Mouse (Mus musculus) ZHBTc4 (cell line): ENCODE results near the gene Dsel.
A peak's percentile ranks its signal among the peaks of the same experiment; 100 is the strongest.

ENCODE experiments used
- DNase-seq: peaks from one replicate; pipeline ENCODE4 v3.0.0-alpha.2; 2011; ENCODE audit warnings: low read depth, low spot score

The Dsel gene

DNA sequence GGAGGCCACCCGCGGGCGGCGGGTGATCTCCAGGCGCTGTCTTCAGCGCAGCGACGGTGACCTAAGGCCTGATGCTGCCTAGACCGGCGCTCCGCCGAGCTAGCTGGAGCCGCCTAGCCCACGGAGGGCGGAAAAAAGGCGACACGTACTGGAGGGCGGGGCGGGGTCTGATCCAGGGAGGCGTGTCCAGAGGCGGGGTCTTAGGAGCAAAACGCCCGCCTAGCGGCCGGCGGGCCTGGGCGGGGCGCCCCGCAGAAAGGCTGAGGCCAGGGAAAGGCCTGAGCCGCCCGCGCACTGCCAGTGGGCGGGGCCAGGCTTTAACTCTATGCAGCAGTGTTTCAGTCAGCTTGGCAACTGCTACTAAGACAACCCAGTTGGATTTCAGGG, at the start of gene Dsel:
Gene Dsel (minus strand): TSS at position 140 of the 387 bp plus-strand sequence.
- DNase-seq = peak; percentile 96

DNA sequence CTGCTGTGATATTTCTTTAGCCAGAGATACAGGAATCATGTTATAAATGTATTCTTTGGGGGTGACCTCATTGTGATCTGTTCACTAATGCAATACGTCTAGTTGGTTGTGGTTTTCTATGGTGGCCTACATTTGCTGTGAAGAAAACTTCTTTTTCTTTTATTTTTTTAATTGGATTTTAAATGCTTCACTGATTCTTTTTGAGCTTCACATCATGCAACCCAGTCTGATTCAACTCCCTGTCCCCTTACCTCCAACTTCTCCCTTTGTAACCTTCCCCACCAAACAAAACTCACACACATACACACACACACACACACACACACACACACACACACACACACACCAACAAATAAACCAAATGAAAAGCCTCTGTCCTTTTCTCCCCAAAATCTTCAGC, 46.7 kb upstream of the Dsel start:
- no peak for DNase-seq

DNA sequence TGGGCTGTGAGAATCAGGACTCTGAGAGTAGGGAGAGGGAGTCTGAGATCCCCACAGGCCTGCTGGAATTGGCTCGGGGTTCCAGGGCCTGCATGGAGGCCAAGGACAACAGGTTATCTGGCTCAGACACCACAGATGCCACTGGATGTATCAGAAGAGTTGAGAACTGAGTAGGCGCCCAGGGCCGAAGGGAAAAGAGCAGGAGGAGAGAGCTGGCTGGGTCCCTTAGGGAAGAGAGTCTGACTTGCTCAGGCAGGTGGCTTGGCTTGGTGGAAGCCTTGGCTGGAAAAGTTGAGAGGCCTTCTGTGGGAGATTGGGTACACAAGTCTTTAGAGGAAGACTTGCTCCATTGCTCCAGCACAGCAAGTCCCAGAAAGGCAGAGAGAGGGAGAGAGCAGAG, 18.6 kb upstream of the Dsel start:
- no peak for DNase-seq

DNA sequence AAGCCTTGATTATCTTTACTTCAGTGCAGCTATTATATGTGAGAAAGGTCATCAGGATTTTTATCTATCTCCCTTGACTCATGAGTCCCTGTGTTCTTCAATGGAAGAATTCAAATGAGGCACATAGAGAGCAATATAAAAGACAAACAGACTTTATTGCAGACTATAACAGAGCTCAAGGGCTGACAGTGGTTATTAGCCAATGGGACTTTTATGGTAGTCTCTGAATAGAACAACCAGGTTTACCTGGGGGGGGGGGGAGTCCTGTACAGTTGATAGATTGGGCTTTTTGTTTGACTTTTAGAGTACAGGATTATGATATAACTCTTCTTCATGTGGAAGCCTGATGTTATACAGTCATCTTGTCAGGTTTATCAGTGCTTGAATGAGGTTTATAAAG, 11.1 kb upstream of the Dsel start:
- DNase-seq = no peak

DNA sequence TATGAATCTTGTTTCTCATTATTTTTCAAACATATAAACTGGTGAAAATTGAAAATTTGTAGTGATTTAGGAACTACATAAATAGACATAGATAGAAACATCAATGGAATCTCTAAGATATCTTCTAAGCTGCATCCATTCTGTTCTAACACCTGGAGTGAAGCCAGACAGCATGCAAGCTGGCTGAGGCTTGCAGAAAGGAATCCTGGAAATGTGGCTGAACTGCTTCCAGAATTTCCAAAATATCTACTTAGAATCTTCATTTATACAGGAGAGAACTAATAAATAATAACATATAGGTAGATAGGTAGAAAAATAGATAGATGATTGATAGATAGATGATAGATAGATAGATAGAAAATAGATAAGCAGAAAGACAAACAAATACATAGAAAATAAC, 8.5 kb upstream of the Dsel start:
- no peak for DNase-seq

DNA sequence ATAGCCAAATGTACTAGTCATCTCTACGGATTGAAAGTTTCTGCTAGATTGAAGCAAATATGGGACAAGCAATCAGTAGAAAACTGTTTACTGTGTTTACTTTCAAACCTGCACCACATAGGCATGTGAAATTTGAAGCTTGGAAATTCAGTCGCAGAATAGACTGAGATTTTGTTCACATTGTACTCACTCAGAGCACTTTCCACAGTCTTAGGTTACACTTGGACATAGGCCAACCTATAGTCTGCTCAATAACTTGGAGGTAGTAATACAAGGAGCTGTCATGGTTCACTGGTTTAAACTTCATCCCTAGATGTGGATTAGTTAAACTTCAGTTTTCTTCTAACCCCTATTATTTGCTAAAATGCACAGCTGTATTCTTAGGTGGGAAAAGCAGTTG, 749 bp upstream of the Dsel start:
- no peak for DNase-seq

DNA sequence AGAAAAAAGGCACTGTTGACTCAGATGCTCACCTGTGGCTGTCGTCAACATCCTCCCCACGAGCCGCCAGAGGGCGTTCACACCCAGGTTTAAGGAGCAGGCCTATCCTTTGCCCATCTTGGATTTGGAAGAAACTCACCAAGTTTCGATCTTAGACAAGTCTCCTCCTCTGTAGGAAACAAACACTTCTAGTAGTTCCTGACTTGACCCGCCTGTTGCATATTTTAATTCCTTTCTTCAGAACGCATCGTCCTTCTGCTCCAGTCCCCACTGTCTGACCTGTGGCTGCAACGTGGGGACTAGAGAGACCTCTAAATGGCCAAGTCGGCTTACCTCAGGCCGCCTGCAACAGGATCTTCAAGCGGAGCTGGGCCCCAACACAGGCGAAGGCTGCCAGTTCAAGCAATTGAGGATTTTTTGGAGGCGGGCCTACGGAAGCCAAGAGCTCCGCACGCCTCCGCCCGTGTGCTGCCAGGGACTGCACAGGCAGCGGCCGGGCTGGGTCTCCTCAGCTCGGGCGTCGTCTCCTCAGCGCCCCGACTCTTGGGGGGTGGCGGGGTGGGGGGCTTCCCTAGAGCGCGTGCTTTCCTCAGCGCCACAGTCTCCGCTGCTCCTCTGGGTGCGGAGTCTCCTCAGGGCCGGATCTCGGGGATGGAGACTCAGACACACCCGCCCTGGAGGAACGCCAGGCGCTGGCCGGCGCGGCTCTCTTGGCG, 497 bp downstream of the Dsel start:
- DNase-seq = peak; percentile 91

DNA sequence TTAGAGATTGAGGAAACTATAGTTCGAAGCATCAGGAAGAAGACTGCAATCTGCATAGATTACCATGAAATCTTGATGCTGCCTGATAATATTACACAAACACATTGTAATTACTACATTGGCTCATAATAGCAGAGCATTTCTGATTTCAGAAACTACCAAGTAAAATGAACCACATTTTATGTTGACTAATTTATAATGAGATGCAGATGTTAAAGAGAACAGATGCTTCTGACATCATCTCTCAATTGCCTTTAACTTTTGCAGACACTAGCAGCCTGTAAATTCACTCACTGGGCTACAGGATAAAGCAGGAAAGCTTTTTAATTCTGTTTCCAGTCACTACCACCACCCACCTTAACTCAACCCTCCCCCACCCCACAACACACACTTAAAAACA, 6.9 kb downstream of the Dsel start:
- DNase-seq = no peak

DNA sequence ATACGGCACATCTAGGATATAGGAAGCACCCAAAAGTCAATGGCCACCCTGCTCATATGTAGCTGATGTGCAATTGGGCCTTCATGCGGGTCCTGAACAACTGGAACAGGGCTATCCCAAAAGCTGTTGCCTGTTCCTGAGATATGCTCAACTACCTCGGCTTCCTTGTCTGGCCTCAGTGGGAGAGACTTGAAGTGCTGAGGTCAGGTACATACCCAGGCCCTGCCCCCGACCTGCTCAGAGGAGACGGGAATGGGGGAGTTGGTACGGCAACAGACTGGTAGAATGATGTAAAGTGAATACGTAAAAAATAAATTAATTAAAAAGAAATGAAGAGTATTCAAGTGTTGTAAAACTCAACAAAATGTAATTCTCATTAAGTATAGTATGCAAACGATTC, 12.3 kb downstream of the Dsel start:
- no peak for DNase-seq

DNA sequence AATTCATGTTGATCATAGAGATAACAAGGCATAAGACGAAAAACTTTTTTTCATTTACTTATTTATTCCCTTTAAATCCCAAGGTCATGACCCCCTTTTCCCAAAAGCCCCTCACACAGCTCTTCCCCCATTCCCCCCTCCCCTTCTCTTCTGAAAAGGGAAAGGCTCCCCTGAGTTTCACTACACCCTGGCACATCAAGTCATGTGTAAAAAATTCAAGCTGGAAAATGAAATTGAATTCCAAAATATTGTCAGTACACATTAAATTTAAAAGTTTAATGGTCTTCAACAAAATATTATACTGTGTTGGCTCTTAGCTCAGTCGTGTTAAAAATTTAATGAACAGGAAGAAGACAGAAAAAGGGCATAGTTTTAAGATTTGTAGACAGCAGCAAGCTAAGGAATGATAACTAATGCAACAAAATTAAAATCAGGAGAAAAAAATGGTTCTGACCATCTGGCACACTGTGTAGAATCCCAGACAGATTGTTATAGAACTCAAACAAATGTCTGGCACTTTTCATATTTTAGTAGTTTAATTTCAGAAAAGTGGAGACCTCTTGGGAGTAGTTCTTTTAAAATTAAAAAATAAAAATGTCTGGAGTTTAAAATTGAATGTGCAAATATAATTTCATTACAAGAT, 31.0 kb downstream of the Dsel start:
- no peak for DNase-seq
